Mouse (Mus musculus): Measurements from ENCODE around the gene Wdtc1.

The Wdtc1 gene

GRCm38 (mm10) chr4:133375812-133376577 lies 22.7 kb upstream of the Wdtc1 start:
- DNase-seq (ENCODE audit: low read depth, low spot score), result no peak

- DNase-seq (ENCODE audit: low read depth, low spot score), result no peak
These were observed 20.7 kb upstream of the Wdtc1 start for GRCm38 (mm10) chr4:133374011-133374410.

GRCm38 (mm10) chr4:133372278-133372665 lies 19.0 kb upstream of the Wdtc1 start:
- DNase-seq (ENCODE audit: low read depth, low spot score), result no peak

GRCm38 (mm10) chr4:133371621-133372277 lies 18.5 kb upstream of the Wdtc1 start:
- no peak for DNase-seq (ENCODE audit: low read depth, low spot score)

GRCm38 (mm10) chr4:133370298-133371274 lies 17.3 kb upstream of the Wdtc1 start:
- DNase-seq (ENCODE audit: low read depth, low spot score), result no peak

GRCm38 (mm10) chr4:133369553-133370297 lies 16.4 kb upstream of the Wdtc1 start, which contains the start of gene Slc9a1:
Gene Slc9a1 (plus strand): TSS chr4:133369706.
- DNase-seq (ENCODE audit: low read depth, low spot score), result peak; percentile 85

GRCm38 (mm10) chr4:133354641-133355040 lies 1.4 kb upstream of the Wdtc1 start:
- no peak for DNase-seq (ENCODE audit: low read depth, low spot score)

- no peak for DNase-seq (ENCODE audit: low read depth, low spot score)
These were observed 484 bp downstream of the Wdtc1 start for GRCm38 (mm10) chr4:133352797-133353196.

- no peak for DNase-seq (ENCODE audit: low read depth, low spot score)
These were observed 5.1 kb downstream of the Wdtc1 start for GRCm38 (mm10) chr4:133348051-133348775.

- DNase-seq (ENCODE audit: low read depth, low spot score), result no peak
These were observed 5.7 kb downstream of the Wdtc1 start for GRCm38 (mm10) chr4:133347624-133348023.

- no peak for DNase-seq (ENCODE audit: low read depth, low spot score)
These were observed 6.7 kb downstream of the Wdtc1 start for GRCm38 (mm10) chr4:133346577-133346976.

- no peak for DNase-seq (ENCODE audit: low read depth, low spot score)
These were observed 7.6 kb downstream of the Wdtc1 start for GRCm38 (mm10) chr4:133345702-133346101.

- DNase-seq (ENCODE audit: low read depth, low spot score), result no peak
These were observed 9.2 kb downstream of the Wdtc1 start for GRCm38 (mm10) chr4:133344112-133344511.

GRCm38 (mm10) chr4:133340217-133340616 lies 13.1 kb downstream of the Wdtc1 start:
- DNase-seq (ENCODE audit: low read depth, low spot score), result no peak

GRCm38 (mm10) chr4:133339148-133339749 lies 14.0 kb downstream of the Wdtc1 start:
- DNase-seq (ENCODE audit: low read depth, low spot score), result peak; percentile 77

- DNase-seq (ENCODE audit: low read depth, low spot score), result no peak
These were observed 14.7 kb downstream of the Wdtc1 start for GRCm38 (mm10) chr4:133338521-133339095.

- no peak for DNase-seq (ENCODE audit: low read depth, low spot score)
These were observed 15.3 kb downstream of the Wdtc1 start for GRCm38 (mm10) chr4:133337833-133338520.

- no peak for DNase-seq (ENCODE audit: low read depth, low spot score)
These were observed 20.0 kb downstream of the Wdtc1 start for GRCm38 (mm10) chr4:133333306-133333705.

- DNase-seq (ENCODE audit: low read depth, low spot score), result no peak
These were observed 23.0 kb downstream of the Wdtc1 start for GRCm38 (mm10) chr4:133330296-133330695.
